Mouse (Mus musculus): ENCODE measurements at regions not wholly inside any gene's neighbourhood (a gene's known extent, or its start where the extent isn't known, plus 50 kb on each side); places are given as distances from the start of the nearest gene placed in this dataset.

GRCm38 (mm10) chr16:30879878-30880277 is 201.4 kb downstream of the Xxylt1 start:
- Histone ChIP-seq H3K36me3 (ENCODE audit: control insufficient read depth, insufficient read depth, low read length) (no peaks in the 10 kb centered on the region), H3K4me1 (replicated peaks; ENCODE audit: control insufficient read depth, insufficient read depth, low read length) (no peaks in the 10 kb centered on the region), H3K27me3 (ENCODE audit: control insufficient read depth, insufficient read depth, low read length) (no peaks in the 10 kb centered on the region), H3K27ac (ENCODE audit: control insufficient read depth, insufficient read depth, low read length) (no peak overlapping the region), H3K4me3 (ENCODE audit: control insufficient read depth, insufficient read depth, low read length) (no peak overlapping the region)
- WGBS = 100% methylated on average over 1 of the region's 1 CpGs
- TF ChIP-seq POLR2A (IDR thresholded peaks at IDR 0.05; ENCODE audit: control insufficient read depth, extremely low read depth, insufficient read depth, low read length, poor library complexity) (no peak), CTCF (IDR thresholded peaks at IDR 0.05; ENCODE audit: borderline replicate concordance, control insufficient read depth, extremely low read depth, insufficient read depth, low read length, poor library complexity) (no peak)
- DNase-seq = no peak

- Histone ChIP-seq H3K27ac (ENCODE audit: control insufficient read depth, insufficient read depth, low read length) (no peak overlapping the region), H3K4me1 (replicated peaks; ENCODE audit: control insufficient read depth, insufficient read depth, low read length) (no peaks in the 10 kb centered on the region), H3K36me3 (ENCODE audit: control insufficient read depth, insufficient read depth, low read length) (no peaks in the 10 kb centered on the region), H3K27me3 (ENCODE audit: control insufficient read depth, insufficient read depth, low read length) (no peaks in the 10 kb centered on the region), H3K4me3 (ENCODE audit: control insufficient read depth, insufficient read depth, low read length) (no peak overlapping the region)
- WGBS = 97% methylated on average over 3 of the region's 3 CpGs
- no peak for DNase-seq
- TF ChIP-seq POLR2A (IDR thresholded peaks at IDR 0.05; ENCODE audit: control insufficient read depth, extremely low read depth, insufficient read depth, low read length, poor library complexity) (no peak), CTCF (IDR thresholded peaks at IDR 0.05; ENCODE audit: borderline replicate concordance, control insufficient read depth, extremely low read depth, insufficient read depth, low read length, poor library complexity) (no peak)
Measured at GRCm38 (mm10) chr16:30880682-30881081, 200.6 kb downstream of the Xxylt1 start.

- no peaks in the 10 kb centered on the region for H3K4me1 ChIP-seq (replicated peaks; ENCODE audit: control insufficient read depth, insufficient read depth, low read length)
- no peak overlapping the region for H3K27ac ChIP-seq (ENCODE audit: control insufficient read depth, insufficient read depth, low read length)
- no peaks in the 10 kb centered on the region for H3K36me3 ChIP-seq (ENCODE audit: control insufficient read depth, insufficient read depth, low read length)
- WGBS = 92% methylated on average over 5 of the region's 5 CpGs
- no peaks in the 10 kb centered on the region for H3K27me3 ChIP-seq (ENCODE audit: control insufficient read depth, insufficient read depth, low read length)
- TF ChIP-seq POLR2A (IDR thresholded peaks at IDR 0.05; ENCODE audit: control insufficient read depth, extremely low read depth, insufficient read depth, low read length, poor library complexity) (no peak), CTCF (IDR thresholded peaks at IDR 0.05; ENCODE audit: borderline replicate concordance, control insufficient read depth, extremely low read depth, insufficient read depth, low read length, poor library complexity) (no peak)
- H3K4me3 ChIP-seq (ENCODE audit: control insufficient read depth, insufficient read depth, low read length) = no peak overlapping the region
- DNase-seq = no peak
Measured at GRCm38 (mm10) chr16:30881186-30881585, 200.0 kb downstream of the Xxylt1 start.

- 95% methylated on average over 13 of the region's 13 CpGs for WGBS
- TF ChIP-seq CTCF (IDR thresholded peaks at IDR 0.05; ENCODE audit: borderline replicate concordance, control insufficient read depth, extremely low read depth, insufficient read depth, low read length, poor library complexity) = no peak
- no peak for TF ChIP-seq POLR2A (IDR thresholded peaks at IDR 0.05; ENCODE audit: control insufficient read depth, extremely low read depth, insufficient read depth, low read length, poor library complexity)
Measured at GRCm38 (mm10) chr16:30883490-30884188, 197.6 kb downstream of the Xxylt1 start.

GRCm38 (mm10) chr16:30884189-30884551 is 197.1 kb downstream of the Xxylt1 start:
- Histone ChIP-seq H3K4me1 (replicated peaks; ENCODE audit: control insufficient read depth, insufficient read depth, low read length) (no peaks in the 10 kb centered on the region), H3K4me3 (ENCODE audit: control insufficient read depth, insufficient read depth, low read length) (no peak overlapping the region), H3K36me3 (ENCODE audit: control insufficient read depth, insufficient read depth, low read length) (no peaks in the 10 kb centered on the region), H3K27me3 (ENCODE audit: control insufficient read depth, insufficient read depth, low read length) (no peaks in the 10 kb centered on the region), H3K27ac (ENCODE audit: control insufficient read depth, insufficient read depth, low read length) (no peak overlapping the region)
- DNase-seq = no peak
- no peak for TF ChIP-seq POLR2A (IDR thresholded peaks at IDR 0.05; ENCODE audit: control insufficient read depth, extremely low read depth, insufficient read depth, low read length, poor library complexity)
- TF ChIP-seq CTCF (IDR thresholded peaks at IDR 0.05; ENCODE audit: borderline replicate concordance, control insufficient read depth, extremely low read depth, insufficient read depth, low read length, poor library complexity) = no peak
- 87% methylated on average over 6 of the region's 6 CpGs for WGBS

More at GRCm38 (mm10) chr16:30883490-30884188, 197.6 kb downstream of the Xxylt1 start:
- Histone ChIP-seq H3K27ac (ENCODE audit: control insufficient read depth, insufficient read depth, low read length) (no peak overlapping the region), H3K36me3 (ENCODE audit: control insufficient read depth, insufficient read depth, low read length) (no peaks in the 10 kb centered on the region), H3K4me3 (ENCODE audit: control insufficient read depth, insufficient read depth, low read length) (no peak overlapping the region), H3K4me1 (replicated peaks; ENCODE audit: control insufficient read depth, insufficient read depth, low read length) (no peaks in the 10 kb centered on the region), H3K27me3 (ENCODE audit: control insufficient read depth, insufficient read depth, low read length) (no peaks in the 10 kb centered on the region)
- no peak for DNase-seq

- H3K4me1 ChIP-seq (replicated peaks; ENCODE audit: control insufficient read depth, insufficient read depth, low read length) = no peaks in the 10 kb centered on the region
- TF ChIP-seq CTCF (IDR thresholded peaks at IDR 0.05; ENCODE audit: borderline replicate concordance, control insufficient read depth, extremely low read depth, insufficient read depth, low read length, poor library complexity) (no peak), POLR2A (IDR thresholded peaks at IDR 0.05; ENCODE audit: control insufficient read depth, extremely low read depth, insufficient read depth, low read length, poor library complexity) (no peak)
- H3K36me3 ChIP-seq (ENCODE audit: control insufficient read depth, insufficient read depth, low read length) = no peaks in the 10 kb centered on the region
- WGBS = 91% methylated on average over 1 of the region's 1 CpGs
- H3K27ac ChIP-seq (ENCODE audit: control insufficient read depth, insufficient read depth, low read length) = no peak overlapping the region
- H3K4me3 ChIP-seq (ENCODE audit: control insufficient read depth, insufficient read depth, low read length) = no peak overlapping the region
- DNase-seq = no peak
- no peaks in the 10 kb centered on the region for H3K27me3 ChIP-seq (ENCODE audit: control insufficient read depth, insufficient read depth, low read length)
Measured at GRCm38 (mm10) chr16:30886982-30887381, 194.2 kb downstream of the Xxylt1 start.

- Histone ChIP-seq H3K27ac (ENCODE audit: control insufficient read depth, insufficient read depth, low read length) (no peak overlapping the region), H3K36me3 (ENCODE audit: control insufficient read depth, insufficient read depth, low read length) (no peaks in the 10 kb centered on the region), H3K4me1 (replicated peaks; ENCODE audit: control insufficient read depth, insufficient read depth, low read length) (no peaks in the 10 kb centered on the region), H3K4me3 (ENCODE audit: control insufficient read depth, insufficient read depth, low read length) (no peak overlapping the region), H3K27me3 (ENCODE audit: control insufficient read depth, insufficient read depth, low read length) (no peaks in the 10 kb centered on the region)
- no peak for TF ChIP-seq POLR2A (IDR thresholded peaks at IDR 0.05; ENCODE audit: control insufficient read depth, extremely low read depth, insufficient read depth, low read length, poor library complexity)
- TF ChIP-seq CTCF (IDR thresholded peaks at IDR 0.05; ENCODE audit: borderline replicate concordance, control insufficient read depth, extremely low read depth, insufficient read depth, low read length, poor library complexity) = no peak
- WGBS = 93% methylated on average over 1 of the region's 1 CpGs
- DNase-seq = no peak
Measured at GRCm38 (mm10) chr16:30887536-30887935, 193.7 kb downstream of the Xxylt1 start.

Measured in thymus, adult 2 months (tissue).